ENCODE assay signal across 19 mouse cellular contexts in genomic region chr13:28617503-28617902, GRCm38 (mm10).
DNase-seq lines count a peak whose midpoint lies in the region; ATAC-seq and TF ChIP-seq lines count a peak whose summit lies in the region.
"Had no signal": no experiment of that assay in that cellular context is flagged by ENCODE, and none has a peak within 500 bp of the region (broad histone marks: within the 10 kb centered on the region; RNA-seq: fewer than 3 reads in every experiment).

No protein-coding gene starts in this region.

- no peak overlapping the region for H3K4me2 ChIP-seq in lung, postnatal 0 days (replicated peaks; ENCODE audit: low read depth, low read length)
- H3K4me2 ChIP-seq: heart, embryonic 13.5 days; limb, embryonic 12.5 days; lung, embryonic 15.5 days had no signal

- TF ChIP-seq POLR2A in lung, adult 2 months (IDR thresholded peaks at IDR 0.05; ENCODE audit: borderline replicate concordance, extremely low read depth, low read depth, low read length), result no peak
- no peak for TF ChIP-seq POLR2A in cortical plate, adult 2 months (IDR thresholded peaks at IDR 0.05; ENCODE audit: extremely low read depth, insufficient read depth, low read length)

- ATAC-seq in lung, postnatal 0 days, result peak; percentile 33
- ATAC-seq in neutrophil, adult 5-6 weeks (ENCODE audit: extremely low read depth, insufficient number of reproducible peaks, low FRiP score, poor library complexity, severe bottlenecking), result peak; percentile 16; the same call in 1 of the 2 replicates
- ATAC-seq: forebrain, embryonic 16.5 days; inflammation-experienced regulatory T-cells, adult 6 months had no signal

- no peak for TF ChIP-seq CTCF in lung, postnatal 0 days (IDR thresholded peaks at IDR 0.05)
- no peak for TF ChIP-seq CTCF in lung, adult 2 months (IDR thresholded peaks at IDR 0.05; ENCODE audit: insufficient read depth, low read length)
- no peak for TF ChIP-seq CTCF in cortical plate, adult 2 months (IDR thresholded peaks at IDR 0.05; ENCODE audit: extremely low read depth, insufficient read depth, low read length)

- no peak overlapping the region for H3K9ac ChIP-seq in lung, postnatal 0 days (replicated peaks; ENCODE audit: low read depth)
- H3K9ac ChIP-seq: heart, embryonic 13.5 days; limb, embryonic 12.5 days; lung, embryonic 15.5 days had no signal

- no peaks in the 10 kb centered on the region for H3K4me1 ChIP-seq in lung, postnatal 0 days (ENCODE audit: insufficient read depth, low read depth, low read length)
- H3K4me1 ChIP-seq in lung, adult 2 months (ENCODE audit: control insufficient read depth, insufficient read depth, low read length), result no peaks in the 10 kb centered on the region
- H3K4me1 ChIP-seq in cortical plate, adult 2 months (ENCODE audit: control insufficient read depth, insufficient read depth, low read length), result no peaks in the 10 kb centered on the region
- H3K4me1 ChIP-seq: heart, embryonic 13.5 days; lung, embryonic 15.5 days had no signal

- no peaks in the 10 kb centered on the region for H3K36me3 ChIP-seq in lung, postnatal 0 days (ENCODE audit: insufficient read depth, low read length)
- H3K36me3 ChIP-seq: lung, embryonic 15.5 days had no signal

- H3K9me3 ChIP-seq in lung, postnatal 0 days (ENCODE audit: low read length), result no peaks in the 10 kb centered on the region
- H3K9me3 ChIP-seq: hindbrain, embryonic 10.5 days; limb, embryonic 12.5 days; lung, embryonic 15.5 days had no signal

- WGBS in lung, postnatal 0 days, result 93% methylated on average over 4 of the region's 4 CpGs
- WGBS in lung, adult 2 months, result 85% methylated on average over 4 of the region's 4 CpGs

- H3K27me3 ChIP-seq in lung, postnatal 0 days (replicated peaks; ENCODE audit: insufficient read depth, low read length), result no peaks in the 10 kb centered on the region
- H3K27me3 ChIP-seq: heart, embryonic 13.5 days; limb, embryonic 12.5 days; lung, embryonic 15.5 days had no signal

- TF ChIP-seq EP300 in lung, postnatal 0 days (IDR thresholded peaks at IDR 0.05), result no peak

- no peak overlapping the region for H3K27ac ChIP-seq in lung, postnatal 0 days (ENCODE audit: low read length)
- H3K27ac ChIP-seq in cortical plate, adult 2 months (ENCODE audit: insufficient read depth, low read length), result 0 out of 2 replicates have a peak overlapping the region, but pooled peaks have one; percentile 25
- H3K27ac ChIP-seq: heart, embryonic 13.5 days; hindbrain, embryonic 10.5 days; limb, embryonic 12.5 days; lung, embryonic 15.5 days; midbrain, embryonic 10.5 days had no signal

- no peak overlapping the region for H3K4me3 ChIP-seq in lung, postnatal 0 days (ENCODE audit: low read depth, low read length)
- no peak overlapping the region for H3K4me3 ChIP-seq in lung, adult 2 months (replicated peaks; ENCODE audit: extremely low read depth, low read depth, low read length)
- no peak overlapping the region for H3K4me3 ChIP-seq in cortical plate, adult 2 months (ENCODE audit: insufficient read depth, low read length)
- H3K4me3 ChIP-seq: heart, embryonic 13.5 days; hindbrain, embryonic 10.5 days; limb, embryonic 12.5 days; lung, embryonic 15.5 days; midbrain, embryonic 10.5 days had no signal

- peak; percentile 36 for DNase-seq in layer of hippocampus, adult 11-12 months (ENCODE audit: low spot score)
- DNase-seq in layer of hippocampus, adult 8-10 months (ENCODE audit: low spot score in 2 of 2), result no peak
- DNase-seq in lung, postnatal 0 days (ENCODE audit: low spot score), result peak; percentile 35
- DNase-seq in lung, adult 2 months, result no peak
- no peak for DNase-seq in kidney, adult 8-10 months
- no peak for DNase-seq in gastrocnemius, postnatal 25 days
- DNase-seq: adrenal gland, postnatal 10 days; cerebellum, adult 9-11 months; gastrocnemius, postnatal 10 days; right cerebral cortex, adult 18-20 months had no signal

Comparison
In these comparisons a context has a peak if more than half of its experiments do, and no peak if none do; other contexts are left out.
1. DNase-seq: peak in layer of hippocampus, adult 11-12 months (single experiment) and lung, postnatal 0 days (single experiment); none in layer of hippocampus, adult 8-10 months (0 of 2), lung, adult 2 months (single experiment), kidney, adult 8-10 months (0 of 2) and gastrocnemius, postnatal 25 days (single experiment).